In the genomic region with DNA sequence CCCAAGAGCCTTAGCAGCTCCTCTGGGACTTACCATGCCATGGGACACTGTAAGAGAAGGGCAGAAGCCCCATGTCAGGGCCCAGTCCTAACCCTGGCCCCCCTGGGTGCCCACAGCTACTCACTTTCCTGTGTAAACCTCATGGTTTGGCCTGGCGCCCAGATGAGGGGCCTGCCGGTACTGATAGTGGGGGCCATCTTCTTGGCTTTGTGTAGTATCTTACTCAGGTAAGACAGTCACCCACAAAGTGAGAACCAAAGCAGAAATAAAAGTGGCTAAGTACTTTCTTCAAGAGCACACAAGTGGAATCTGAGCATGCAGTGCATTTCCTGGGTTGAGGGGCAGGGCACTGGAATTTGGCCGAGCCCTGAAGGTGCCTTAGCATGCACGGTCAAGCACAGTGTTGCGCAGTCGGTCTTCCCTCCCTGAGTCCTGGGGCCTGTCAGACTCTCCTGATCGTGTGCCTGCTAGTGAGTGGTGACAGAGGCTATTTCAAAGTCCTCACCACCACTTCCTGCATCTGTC, we compare ENCODE assay signal across 10 mouse cellular contexts. TPM values are rescaled to one million over a fixed set of nuclear protein-coding genes. Genes with fewer than 3 reads are reported as not detected.
DNase-seq lines count a peak whose midpoint lies in the region; ATAC-seq and TF ChIP-seq lines count a peak whose summit lies in the region.
"Had no signal": no experiment of that assay in that cellular context is flagged by ENCODE, and none has a peak within 500 bp of the region (broad histone marks: within the 10 kb centered on the region; RNA-seq: fewer than 3 reads in every experiment).

No protein-coding gene starts in this region.

- WGBS in kidney, embryonic 16.5 days = 77% methylated on average over 7 of the region's 7 CpGs
- 39% methylated on average over 7 of the region's 7 CpGs for WGBS in lung, adult 2 months
- 72% methylated on average over 7 of the region's 7 CpGs for WGBS in stomach, embryonic 16.5 days

- H3K4me3 ChIP-seq in kidney, embryonic 16.5 days (ENCODE audit: low read length) = no peak overlapping the region
- no peak overlapping the region for H3K4me3 ChIP-seq in lung, adult 2 months (replicated peaks; ENCODE audit: extremely low read depth, low read depth, low read length)
- H3K4me3 ChIP-seq in stomach, embryonic 16.5 days (replicated peaks; ENCODE audit: low read length) = no peak overlapping the region
- H3K4me3 ChIP-seq in layer of hippocampus, adult 2 months = no peak overlapping the region
- H3K4me3 ChIP-seq: embryonic facial prominence, embryonic 10.5 days; stomach, embryonic 15.5 days had no signal

- H3K9ac ChIP-seq in kidney, embryonic 16.5 days (replicated peaks; ENCODE audit: low read length) = no peak overlapping the region
- no peak overlapping the region for H3K9ac ChIP-seq in stomach, embryonic 16.5 days (ENCODE audit: low read length)
- H3K9ac ChIP-seq: stomach, embryonic 15.5 days had no signal

- TF ChIP-seq POLR2A in lung, adult 2 months (IDR thresholded peaks at IDR 0.05; ENCODE audit: borderline replicate concordance, extremely low read depth, low read depth, low read length) = no peak

- H3K27ac ChIP-seq in kidney, embryonic 16.5 days (ENCODE audit: low read length) = no peak overlapping the region
- H3K27ac ChIP-seq in stomach, embryonic 16.5 days (ENCODE audit: low read length) = no peak overlapping the region
- no peak overlapping the region for H3K27ac ChIP-seq in layer of hippocampus, adult 2 months
- H3K27ac ChIP-seq: embryonic facial prominence, embryonic 10.5 days; stomach, embryonic 15.5 days had no signal

- no peak overlapping the region for H3K4me2 ChIP-seq in kidney, embryonic 16.5 days (replicated peaks; ENCODE audit: low read depth, low read length)
- no peak overlapping the region for H3K4me2 ChIP-seq in stomach, embryonic 16.5 days (ENCODE audit: low read depth, low read length)
- H3K4me2 ChIP-seq: stomach, embryonic 15.5 days had no signal

- peaks cover 59% of the 10 kb centered on the region for H3K36me3 ChIP-seq in kidney, embryonic 16.5 days (ENCODE audit: insufficient read depth, low read length)
- H3K36me3 ChIP-seq in stomach, embryonic 16.5 days (ENCODE audit: control insufficient read depth, insufficient read depth, low read length) = peaks cover 7% of the 10 kb centered on the region; the same call in 1 of the 2 replicates

- H3K9me3 ChIP-seq in kidney, embryonic 16.5 days (ENCODE audit: low read length) = no peaks in the 10 kb centered on the region
- no peaks in the 10 kb centered on the region for H3K9me3 ChIP-seq in stomach, embryonic 16.5 days (replicated peaks; ENCODE audit: control insufficient read depth, low read length)
- H3K9me3 ChIP-seq: embryonic facial prominence, embryonic 10.5 days; stomach, embryonic 15.5 days had no signal

- intact Hi-C loops in left cerebral cortex, postnatal 14 days (cut with DNase I) = no loop called here

- DNase-seq in kidney, postnatal 36 days = peak; percentile 39 to 50
- peak; percentile 46 for DNase-seq in lung, adult 2 months
- no peak for DNase-seq in layer of hippocampus, adult 2 months (ENCODE audit: low spot score in 2 of 2)
- no peak for DNase-seq in left cerebral cortex, postnatal 14 days (ENCODE audit: low spot score in 2 of 2)
- DNase-seq in embryo, embryonic 9.5 days (ENCODE audit: extremely low spot score) = no peak

- H3K27me3 ChIP-seq in kidney, embryonic 16.5 days (ENCODE audit: insufficient read depth, low read length) = no peaks in the 10 kb centered on the region
- no peaks in the 10 kb centered on the region for H3K27me3 ChIP-seq in stomach, embryonic 16.5 days (ENCODE audit: control insufficient read depth, insufficient read depth, low read length)
- H3K27me3 ChIP-seq: stomach, embryonic 15.5 days had no signal

- no peak for ATAC-seq in kidney, embryonic 16.5 days (ENCODE audit: low FRiP score, low TSS enrichment)
- peak; percentile 74 for ATAC-seq in erythroid progenitor cell, adult 5-6 weeks (replicated peaks; ENCODE audit: low FRiP score, poor library complexity, severe bottlenecking)
- peak; percentile 44; the same call in 1 of the 2 replicates for ATAC-seq in stomach, embryonic 16.5 days (ENCODE audit: insufficient read depth, low FRiP score)

- no peak for TF ChIP-seq CTCF in lung, adult 2 months (IDR thresholded peaks at IDR 0.05; ENCODE audit: insufficient read depth, low read length)
- no peak for TF ChIP-seq CTCF in layer of hippocampus, adult 2 months (conservative IDR thresholded peaks at IDR 0.05)

- no peaks in the 10 kb centered on the region for H3K4me1 ChIP-seq in kidney, embryonic 16.5 days (ENCODE audit: insufficient read depth, low read length)
- H3K4me1 ChIP-seq in lung, adult 2 months (ENCODE audit: control insufficient read depth, insufficient read depth, low read length) = peaks cover 2% of the 10 kb centered on the region; the same call in 1 of the 2 replicates
- H3K4me1 ChIP-seq in stomach, embryonic 16.5 days (ENCODE audit: control insufficient read depth, insufficient read depth, low read length) = no peaks in the 10 kb centered on the region
- H3K4me1 ChIP-seq: embryonic facial prominence, embryonic 10.5 days; stomach, embryonic 15.5 days had no signal

RNA-seq across cellular contexts. Expression of a gene that starts 21.9 kb away (rescaled TPM):
- 14.5 and 16.6 TPM in 2 replicates for polyA plus RNA-seq in kidney, embryonic 16.5 days (2015; fragmentation: Nextera tagmentation; extraction: Ambion mirVana)
- 0.84 and 4.0 TPM in 2 replicates for total RNA-seq in erythroid progenitor cell, adult 5-6 weeks (2015; ENCODE audit: low replicate concordance)
- total RNA-seq in erythroid progenitor cell, adult 5-6 weeks (2017; ENCODE audit: low replicate concordance) = 0.90 TPM in 1 of 2 replicates, not detected in the other
- polyA plus RNA-seq in lung, adult 2 months (2012; rRNA removed) = 0.27 and 0.29 TPM in 2 replicates
- polyA plus RNA-seq in stomach, embryonic 16.5 days (2015; fragmentation: Nextera tagmentation; extraction: Ambion mirVana) = 0.09 TPM in 1 of 2 replicates, not detected in the other
- 1 to 10 TPM in 1 of 2 experiments, under 1 TPM in 1; 0.54 to 1.0 TPM for total RNA-seq in layer of hippocampus, adult 2 months (2021)
- total RNA-seq in left cerebral cortex, postnatal 14 days (2021) = under 1 TPM; 0.36 to 0.51 TPM
- polyA plus RNA-seq: embryonic facial prominence, embryonic 10.5 days had no signal

Comparison
In these comparisons a context has a peak if more than half of its experiments do, and no peak if none do; other contexts are left out.
1. DNase-seq: peak in kidney, postnatal 36 days (2 of 2) and lung, adult 2 months (single experiment); none in layer of hippocampus, adult 2 months (0 of 2), left cerebral cortex, postnatal 14 days (0 of 2) and embryo, embryonic 9.5 days (single experiment).